Mouse (Mus musculus) heart, postnatal 4 days (tissue): ENCODE data around the gene Dennd4b. TPM values are rescaled to one million over a fixed set of nuclear protein-coding genes. Genes with fewer than 3 reads are reported as not detected.
"Not testable (repeated sequence)": the region's sequence is repeated elsewhere in the genome, so short reads cannot be mapped to it uniquely, and the experiment has no call there.

Source experiments
- DNase-seq: peaks from one replicate; pipeline ENCODE4 v3.0.0; 2021
- microRNA-seq, 2 experiments: library from miRNA; unstranded; fragments of <30 nt; microRNA quantifications; one replicate each; pipeline ENCODE4 v1.2.0; 2021 to 2022
- total RNA-seq, 2 experiments: library from RNA; stranded (reverse); gene quantifications; 2 replicates each; pipeline ENCODE4 v1.2.3; 2021

Dennd4b gene
- total RNA-seq, 2 experiments from 2014 or later = 22.2 to 22.3 TPM

DNA sequence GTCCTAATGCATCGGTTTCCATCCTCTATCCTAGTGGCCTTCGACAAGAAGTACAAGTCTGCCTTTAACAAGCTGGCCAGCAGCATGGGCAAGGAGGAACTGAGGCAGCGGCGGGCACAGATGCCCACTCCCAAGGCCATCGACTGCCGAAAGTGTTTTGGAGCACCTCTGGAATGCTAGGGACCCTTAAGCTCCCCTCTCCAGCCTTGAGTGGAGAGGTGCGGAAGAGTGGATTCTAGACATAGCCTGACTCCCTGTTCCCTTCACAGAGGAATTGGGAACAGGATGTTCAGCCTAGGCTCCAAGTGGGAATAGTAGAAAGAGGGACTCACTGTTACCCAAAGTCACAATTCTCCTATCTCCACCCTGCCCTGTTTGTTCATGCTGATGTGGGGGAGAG lies 14.8 kb downstream of the Dennd4b start:
- DNase-seq = no peak

GRCm38 (mm10) chr3:90280708-90281107 lies 15.7 kb downstream of the Dennd4b start:
- no peak for DNase-seq

DNA sequence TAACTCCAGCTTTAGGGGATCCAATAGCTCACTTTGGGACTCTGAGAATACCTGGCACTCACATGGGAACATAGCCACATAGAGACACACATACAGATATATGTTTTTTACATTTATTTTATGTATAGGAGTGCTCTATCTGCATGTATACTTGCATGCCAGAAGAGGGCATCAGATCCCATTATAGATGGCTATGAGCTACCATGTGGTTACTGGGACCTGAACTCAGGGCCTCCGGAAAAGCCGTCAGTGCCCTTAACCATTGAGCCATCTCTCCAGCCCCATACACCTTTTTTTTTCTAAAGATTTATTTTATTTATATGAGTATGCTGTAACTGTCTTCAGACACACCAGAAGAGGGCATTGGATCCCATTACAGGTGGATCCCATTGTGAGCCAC lies 19.2 kb downstream of the Dennd4b start:
- DNase-seq = no peak

- not testable (repeated sequence) for DNase-seq
Observed at GRCm38 (mm10) chr3:90289403-90289802, 24.4 kb downstream of the Dennd4b start.

DNA sequence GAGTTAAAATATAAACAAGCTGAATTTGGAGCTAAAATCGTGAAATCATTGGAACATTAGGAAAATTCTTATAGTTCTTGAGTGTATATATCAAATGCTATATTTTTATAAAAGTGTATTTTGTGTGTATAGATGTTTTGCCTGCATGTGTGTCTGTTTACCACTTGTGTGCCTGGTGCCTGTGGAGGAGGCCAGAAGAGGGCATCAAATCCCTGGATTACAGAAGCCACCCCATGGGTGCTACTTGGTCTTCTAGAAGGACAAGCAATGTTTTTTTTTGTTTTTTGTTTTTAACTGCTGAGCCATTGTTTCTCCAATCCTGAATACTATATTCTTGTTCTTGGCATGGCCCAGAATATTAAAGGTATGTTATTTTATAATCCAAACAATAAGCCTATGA lies 25.6 kb downstream of the Dennd4b start:
- DNase-seq = no peak

DNA sequence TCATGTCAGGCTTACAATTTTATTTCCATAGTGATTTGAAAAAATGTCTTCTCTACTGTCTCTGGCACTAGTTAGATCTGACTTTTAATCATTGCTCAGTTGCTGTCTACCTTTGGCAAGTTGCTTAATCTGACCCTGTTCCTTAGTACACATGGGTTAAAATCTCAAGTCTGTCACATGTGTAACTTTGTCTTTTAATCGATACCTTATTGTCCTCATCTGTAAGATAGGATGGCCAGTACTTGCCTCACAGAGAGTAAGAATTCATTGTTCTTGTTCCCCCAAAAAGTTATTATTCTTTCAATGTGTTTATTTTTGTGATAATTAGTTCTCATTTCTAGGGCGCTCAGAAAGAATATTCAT lies 27.0 kb downstream of the Dennd4b start:
- no peak for DNase-seq

DNA sequence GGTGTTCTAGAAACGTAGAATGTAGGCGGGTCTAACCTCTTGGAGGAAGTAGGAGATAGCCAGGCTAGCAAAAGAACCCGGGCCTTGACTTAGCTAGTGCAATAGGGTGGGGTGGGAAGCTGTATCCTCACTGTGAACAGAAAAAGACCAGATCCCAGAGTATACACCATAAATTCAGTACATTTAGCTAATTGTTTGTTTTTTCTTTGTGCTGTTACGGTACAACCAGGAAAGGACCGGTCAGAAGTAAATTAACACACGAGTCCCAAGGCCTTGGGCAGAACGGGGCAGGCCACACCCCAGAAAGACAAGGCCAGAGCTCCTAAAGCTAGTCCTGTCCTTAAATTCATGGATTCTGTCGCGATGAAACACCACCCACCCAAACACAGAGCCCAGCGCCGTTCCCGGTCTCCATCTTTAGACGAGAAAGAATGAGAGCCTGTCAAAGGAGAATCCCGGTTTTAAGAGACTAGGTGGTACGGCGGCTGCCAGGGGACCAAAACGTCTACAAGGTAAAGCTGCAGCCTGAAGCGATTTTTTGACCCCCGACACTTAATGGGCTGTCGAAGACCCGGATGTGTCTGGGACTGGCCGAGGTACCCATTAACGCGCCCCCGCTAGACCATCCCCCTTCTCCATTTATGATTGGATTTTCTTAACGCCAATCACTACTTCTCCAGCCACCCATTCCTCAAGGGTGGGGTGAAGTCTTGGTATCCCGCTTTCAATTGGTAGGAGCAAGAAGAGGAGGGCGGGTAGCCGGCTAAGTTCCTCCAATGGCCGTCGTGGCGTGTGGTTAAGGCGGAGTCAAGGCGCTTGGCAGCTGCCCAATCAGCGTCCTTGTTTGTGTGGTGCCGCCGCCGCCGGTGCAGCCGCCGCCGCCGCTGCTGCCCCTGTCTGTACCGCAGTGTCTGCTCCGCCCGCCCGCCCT lies 27.6 kb downstream of the Dennd4b start, which contains the start of gene Gatad2b:
TSS of gene Gatad2b (plus strand) at position 834 of the 931 bp plus-strand sequence.
- DNase-seq = peak; percentile 99

DNA sequence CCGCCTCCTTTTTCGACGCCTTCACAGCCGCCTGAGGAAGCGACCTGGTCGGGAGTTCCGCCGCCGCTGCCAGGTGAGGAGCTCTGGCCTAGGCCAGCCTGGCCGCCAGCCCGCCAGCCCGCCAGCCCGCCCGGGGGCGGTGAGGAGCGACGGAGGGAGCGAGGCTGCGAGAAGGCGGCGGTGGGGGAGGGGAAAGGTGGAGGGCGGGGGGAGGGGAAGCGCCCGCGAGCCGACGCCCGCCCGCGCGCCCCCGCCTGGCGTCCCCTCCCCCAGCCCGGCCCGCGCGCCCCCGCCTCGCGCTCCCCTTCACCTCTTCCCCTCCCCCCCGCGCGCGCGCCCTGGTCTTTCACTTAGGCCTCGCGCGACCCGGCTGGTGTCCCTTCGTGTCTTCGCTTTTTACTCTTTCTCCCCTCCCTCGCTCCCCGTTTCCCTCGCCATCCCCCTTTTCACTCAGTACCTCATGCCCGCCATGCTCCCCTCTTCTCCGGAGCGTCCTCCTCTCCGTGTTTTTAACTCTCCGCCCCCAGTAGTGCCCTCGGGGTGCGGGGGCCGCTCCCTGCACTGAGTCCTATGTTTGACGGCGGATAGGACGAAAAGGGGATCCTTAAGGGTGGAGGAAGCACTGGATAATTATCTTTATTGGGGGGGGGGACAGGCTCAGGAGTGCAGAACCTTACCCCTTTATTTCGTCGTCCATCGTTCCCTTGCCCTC lies 28.5 kb downstream of the Dennd4b start:
- DNase-seq = peak; percentile 80

GRCm38 (mm10) chr3:90294064-90294440 lies 29.1 kb downstream of the Dennd4b start:
- DNase-seq = no peak

DNA sequence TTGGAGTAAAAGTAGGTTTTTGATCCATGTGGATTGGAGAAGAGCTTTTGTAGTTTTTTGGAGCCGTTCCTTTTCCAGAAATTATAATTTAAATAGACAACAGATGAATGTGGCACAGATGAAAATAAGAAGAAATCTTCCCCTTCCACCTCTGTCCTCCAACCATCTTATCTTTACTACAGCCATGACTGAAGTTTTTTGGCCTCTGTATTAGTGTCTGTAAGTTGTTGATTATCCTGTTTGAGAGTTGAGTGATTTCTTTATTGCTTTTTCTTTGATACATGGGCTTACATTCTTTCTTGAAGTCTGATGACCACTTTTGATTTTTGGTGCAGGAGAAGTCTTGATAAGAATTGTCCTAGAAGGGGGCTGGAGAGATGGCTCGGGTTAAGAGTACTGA lies 29.7 kb downstream of the Dennd4b start:
- no peak for DNase-seq

DNA sequence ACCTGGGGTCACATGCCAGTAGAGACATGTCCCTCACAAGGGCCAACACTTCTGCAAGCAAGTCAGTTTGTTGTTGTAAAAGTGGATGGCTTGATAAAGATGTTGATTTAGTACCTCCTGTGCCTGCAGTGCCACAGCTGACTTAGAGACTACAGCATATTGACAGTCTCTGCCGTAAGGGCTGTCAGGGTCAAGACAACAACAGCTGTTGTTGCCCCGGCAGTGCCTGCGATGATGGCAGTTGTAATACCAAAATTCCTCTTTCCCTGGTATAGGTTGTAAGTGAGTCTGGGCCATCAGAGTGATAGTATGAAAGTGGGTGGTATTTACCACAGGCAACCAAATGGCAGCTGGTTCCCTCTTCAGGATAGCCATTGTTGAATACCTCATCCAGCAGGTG lies 40.8 kb downstream of the Dennd4b start:
- no peak for DNase-seq

DNA sequence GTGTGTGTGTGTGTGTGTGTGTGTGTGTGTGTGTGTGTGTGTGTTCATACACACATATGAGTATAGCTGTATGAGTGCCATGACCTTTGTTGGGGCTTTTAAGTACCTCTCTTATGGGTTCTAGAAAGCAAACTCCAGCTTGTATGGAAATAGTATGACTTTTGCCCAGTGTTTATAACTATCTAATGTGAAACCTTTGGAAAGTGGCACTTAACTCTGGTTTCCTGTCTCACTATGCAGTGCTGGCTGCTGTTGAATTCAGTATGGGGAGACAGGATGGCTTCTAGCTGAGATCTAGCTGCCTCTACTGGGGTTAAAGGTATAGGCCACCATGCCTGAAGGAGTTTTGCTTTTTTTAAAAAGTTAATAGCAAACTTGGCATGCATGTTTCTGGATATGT lies 44.6 kb downstream of the Dennd4b start:
- DNase-seq = no peak

GRCm38 (mm10) chr3:90313367-90313766 lies 48.4 kb downstream of the Dennd4b start:
- DNase-seq = no peak

- no peak for DNase-seq
Observed at GRCm38 (mm10) chr3:90314241-90314640, 49.3 kb downstream of the Dennd4b start.

GRCm38 (mm10) chr3:90322289-90322688 lies 57.3 kb downstream of the Dennd4b start:
- DNase-seq = peak; percentile 10

DNA sequence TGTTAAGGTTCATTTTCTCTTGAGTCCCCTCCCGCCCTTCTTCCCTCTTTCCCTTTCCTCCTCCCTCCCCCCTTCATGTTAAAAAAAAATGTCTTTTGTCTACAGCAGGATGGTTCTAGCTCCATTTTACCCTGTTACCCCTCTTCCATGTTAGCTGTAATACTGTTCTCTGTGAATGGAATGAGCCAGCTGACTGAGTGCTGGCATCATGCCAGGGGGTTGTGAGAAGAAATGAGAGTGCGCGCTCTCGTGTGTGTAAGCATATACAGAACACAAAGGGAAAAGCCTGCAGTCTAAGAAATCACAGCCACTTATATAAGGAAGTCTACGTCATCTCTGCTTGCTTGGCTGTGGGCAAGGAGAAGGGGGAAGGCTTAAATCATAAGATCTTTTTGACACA lies 58.1 kb downstream of the Dennd4b start:
- peak; percentile 84 for DNase-seq

Small RNA genes within 50 kb of the gene (microRNA-seq; reads per million reads assigned to microRNA genes)
- 0.35 to 0.61 reads per million in 2 experiments for gene Mir7012

Other genes starting within 250 kb of the Dennd4b start
- gene 4933434E20Rik, start 213.5 kb upstream of the Dennd4b start, total RNA-seq = 10 to 100 TPM; 56.4 to 66.5 TPM
- gene Ubap2l, start 212.6 kb upstream of the Dennd4b start, total RNA-seq = 100 to 1,000 TPM; 160 to 164 TPM
- gene Tpm3, start 192.5 kb upstream of the Dennd4b start, total RNA-seq = 100 to 1,000 TPM; 127 to 134 TPM
- under 1 TPM; 0.12 to 0.23 TPM for gene Nup210l, start 161.1 kb upstream of the Dennd4b start, total RNA-seq
- 1,000 to 10,000 TPM; 1,313 to 1,450 TPM for gene Rps27, start 51.5 kb upstream of the Dennd4b start, total RNA-seq
- gene Rab13, start 51.5 kb upstream of the Dennd4b start, total RNA-seq = 10 to 100 TPM; 14.8 to 19.0 TPM
- 10 to 100 TPM; 40.9 to 47.4 TPM for gene Jtb, start 33.6 kb upstream of the Dennd4b start, total RNA-seq
- gene Creb3l4, start 21.7 kb upstream of the Dennd4b start, total RNA-seq = under 1 TPM; 0.18 to 0.19 TPM
- gene Slc39a1, start 17.0 kb upstream of the Dennd4b start, total RNA-seq = 100 to 1,000 TPM; 101 to 106 TPM
- 10 to 100 TPM; 18.0 to 18.8 TPM for gene Crtc2, start 11.0 kb upstream of the Dennd4b start, total RNA-seq
- 10 to 100 TPM; 59.5 to 62.0 TPM for gene Gatad2b, start 28.0 kb downstream of the Dennd4b start, total RNA-seq
- 1 to 10 TPM; 3.4 to 3.9 TPM for gene Slc27a3, start 124.8 kb downstream of the Dennd4b start, total RNA-seq
- gene Ints3, start 168.4 kb downstream of the Dennd4b start, total RNA-seq = 10 to 100 TPM; 24.1 to 28.6 TPM
- gene Npr1, start 200.7 kb downstream of the Dennd4b start, total RNA-seq = 10 to 100 TPM; 30.4 to 33.0 TPM
- 10 to 100 TPM; 69.0 to 74.2 TPM for gene Ilf2, start 210.9 kb downstream of the Dennd4b start, total RNA-seq
- 10 to 100 TPM; 50.0 to 58.0 TPM for gene Snapin, start 225.8 kb downstream of the Dennd4b start, total RNA-seq
- gene Chtop, start 244.3 kb downstream of the Dennd4b start, total RNA-seq = 100 to 1,000 TPM; 140 to 143 TPM
- 100 to 1,000 TPM; 282 to 313 TPM for gene S100a1, start 249.2 kb downstream of the Dennd4b start, total RNA-seq
- gene S100a13, start 249.2 kb downstream of the Dennd4b start, total RNA-seq = 10 to 100 TPM; 34.2 to 37.9 TPM